Comparison of ENCODE assay signal across 18 mouse cellular contexts in the genomic region with DNA sequence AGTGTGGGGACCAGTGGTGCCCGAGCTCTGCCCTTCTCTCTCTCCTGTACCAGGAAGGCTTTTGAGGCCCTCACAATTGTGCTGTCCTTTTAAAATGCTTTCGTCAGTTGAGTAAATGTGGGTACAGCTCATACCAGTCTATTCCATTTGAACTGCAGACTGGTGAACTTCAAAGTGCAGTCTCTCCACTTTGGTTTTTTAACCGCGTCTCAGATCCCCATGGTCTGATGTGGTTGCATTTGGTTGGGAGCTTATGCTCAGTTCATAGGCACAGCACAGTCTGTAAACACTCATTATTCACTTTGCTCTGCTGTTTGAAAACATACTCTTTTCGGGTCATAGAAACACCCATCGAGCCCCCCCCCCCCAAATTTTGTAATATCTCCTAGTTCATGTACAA. TPM values are rescaled to one million over a fixed set of nuclear protein-coding genes. Genes with fewer than 3 reads are reported as not detected.
DNase-seq lines count a peak whose midpoint lies in the region; ATAC-seq lines count a peak whose summit lies in the region.
"Had no signal": no experiment of that assay in that cellular context is flagged by ENCODE, and none has a peak within 500 bp of the region (broad histone marks: within the 10 kb centered on the region; RNA-seq: fewer than 3 reads in every experiment).

No protein-coding gene starts in this region.

- WGBS in lung, embryonic 16.5 days = 52% methylated on average over 6 of the region's 6 CpGs
- 77% methylated on average over 6 of the region's 6 CpGs for WGBS in stomach, embryonic 15.5 days

- no peaks in the 10 kb centered on the region for H3K9me3 ChIP-seq in lung, embryonic 16.5 days (ENCODE audit: control insufficient read depth, low read length)
- no peaks in the 10 kb centered on the region for H3K9me3 ChIP-seq in stomach, embryonic 15.5 days
- H3K9me3 ChIP-seq: heart, embryonic 15.5 days; hindbrain, embryonic 12.5 days had no signal

- no peaks in the 10 kb centered on the region for H3K27me3 ChIP-seq in lung, embryonic 16.5 days (ENCODE audit: control insufficient read depth, insufficient read depth, low read depth, low read length)
- H3K27me3 ChIP-seq in stomach, embryonic 15.5 days (replicated peaks) = no peaks in the 10 kb centered on the region
- H3K27me3 ChIP-seq: heart, embryonic 15.5 days had no signal

- H3K36me3 ChIP-seq in lung, embryonic 16.5 days (ENCODE audit: control insufficient read depth, insufficient read depth, low read length) = no peaks in the 10 kb centered on the region
- no peaks in the 10 kb centered on the region for H3K36me3 ChIP-seq in stomach, embryonic 15.5 days
- H3K36me3 ChIP-seq: G1E; heart, embryonic 15.5 days; hindbrain, embryonic 12.5 days had no signal

- H3K9ac ChIP-seq in lung, embryonic 16.5 days (ENCODE audit: low read length) = no peak overlapping the region
- H3K9ac ChIP-seq in stomach, embryonic 15.5 days = no peak overlapping the region
- H3K9ac ChIP-seq: heart, embryonic 15.5 days; hindbrain, embryonic 12.5 days had no signal

- H3K4me2 ChIP-seq in lung, embryonic 16.5 days (ENCODE audit: low read depth, low read length) = peak overlapping the region; percentile 40
- peak overlapping the region; percentile 16; the same call in 1 of the 2 replicates for H3K4me2 ChIP-seq in stomach, embryonic 15.5 days
- H3K4me2 ChIP-seq: hindbrain, embryonic 12.5 days had no signal

- DNase-seq in heart, adult 11 months = peak; percentile 49
- no peak for DNase-seq in heart, postnatal 4 days
- no peak for DNase-seq in lung, postnatal 14 days
- peak; percentile 59 for DNase-seq in T-cell, adult 2 months (ENCODE audit: low spot score)
- no peak for DNase-seq in spleen, postnatal 10 days (ENCODE audit: low spot score in 2 of 2)
- DNase-seq: adrenal gland, adult 2 months; cerebellum, adult 11-12 months; cerebellum, postnatal 36 days; gastrocnemius, postnatal 25 days; kidney, adult 2 months; kidney, postnatal 36 days; left cerebral cortex, postnatal 4 days; spleen, adult 18-20 months had no signal

- peak overlapping the region; percentile 9 for H3K4me3 ChIP-seq in lung, embryonic 16.5 days (ENCODE audit: low read length)
- H3K4me3 ChIP-seq in stomach, embryonic 15.5 days (replicated peaks) = no peak overlapping the region
- H3K4me3 ChIP-seq: hindbrain, embryonic 12.5 days had no signal

- 0 out of 2 replicates have a peak, but pooled peaks cover 9% of the 10 kb centered on the region for H3K4me1 ChIP-seq in lung, embryonic 16.5 days (replicated peaks; ENCODE audit: control insufficient read depth, insufficient read depth, low read length)
- peaks cover 8% of the 10 kb centered on the region; the same call in 1 of the 2 replicates for H3K4me1 ChIP-seq in stomach, embryonic 15.5 days
- H3K4me1 ChIP-seq: hindbrain, embryonic 12.5 days had no signal

- no peak overlapping the region for H3K27ac ChIP-seq in lung, embryonic 16.5 days (ENCODE audit: low read length)
- H3K27ac ChIP-seq in stomach, embryonic 15.5 days = no peak overlapping the region
- H3K27ac ChIP-seq: heart, embryonic 15.5 days; hindbrain, embryonic 12.5 days had no signal

- ATAC-seq in lung, embryonic 16.5 days (ENCODE audit: low read depth) = no peak
- ATAC-seq in stomach, embryonic 15.5 days (ENCODE audit: insufficient read depth, low FRiP score, low read depth) = no peak

RNA-seq across cellular contexts. Expression of gene Sh3bgrl2, which starts 1.7 kb away (rescaled TPM):
- total RNA-seq in heart, postnatal 4 days (2021) = 1 to 10 TPM; 6.1 to 7.5 TPM
- polyA plus RNA-seq in lung, embryonic 16.5 days (2015; fragmentation: Nextera tagmentation; extraction: Ambion mirVana) = 39.5 and 46.2 TPM in 2 replicates
- polyA plus RNA-seq in stomach, embryonic 15.5 days (2015; fragmentation: Nextera tagmentation; extraction: Ambion mirVana) = 27.4 and 28.6 TPM in 2 replicates
- polyA plus RNA-seq: G1E had no signal

Comparison
In these comparisons a context has a peak if more than half of its experiments do, and no peak if none do; other contexts are left out.
1. DNase-seq: peak in heart, adult 11 months (single experiment) and T-cell, adult 2 months (single experiment); none in heart, postnatal 4 days (single experiment), lung, postnatal 14 days (single experiment) and spleen, postnatal 10 days (0 of 2).